Mouse (Mus musculus): ENCODE measurements around the gene Rims3. TPM values are rescaled to one million over a fixed set of nuclear protein-coding genes. Genes with fewer than 3 reads are reported as not detected.
A peak's percentile ranks its signal among the peaks of the same experiment; 100 is the strongest.

The Rims3 gene
- under 1 TPM; 0.47 to 0.52 TPM for total RNA-seq (2021)
- long read RNA-seq, experiment 1, result 0 reads
- long read RNA-seq, experiment 2, partial matches to known transcripts, result 0 of 1 reads
- long read RNA-seq, experiment 2, other reads (novel, unspliced or antisense), result 1 of 1 reads

DNA sequence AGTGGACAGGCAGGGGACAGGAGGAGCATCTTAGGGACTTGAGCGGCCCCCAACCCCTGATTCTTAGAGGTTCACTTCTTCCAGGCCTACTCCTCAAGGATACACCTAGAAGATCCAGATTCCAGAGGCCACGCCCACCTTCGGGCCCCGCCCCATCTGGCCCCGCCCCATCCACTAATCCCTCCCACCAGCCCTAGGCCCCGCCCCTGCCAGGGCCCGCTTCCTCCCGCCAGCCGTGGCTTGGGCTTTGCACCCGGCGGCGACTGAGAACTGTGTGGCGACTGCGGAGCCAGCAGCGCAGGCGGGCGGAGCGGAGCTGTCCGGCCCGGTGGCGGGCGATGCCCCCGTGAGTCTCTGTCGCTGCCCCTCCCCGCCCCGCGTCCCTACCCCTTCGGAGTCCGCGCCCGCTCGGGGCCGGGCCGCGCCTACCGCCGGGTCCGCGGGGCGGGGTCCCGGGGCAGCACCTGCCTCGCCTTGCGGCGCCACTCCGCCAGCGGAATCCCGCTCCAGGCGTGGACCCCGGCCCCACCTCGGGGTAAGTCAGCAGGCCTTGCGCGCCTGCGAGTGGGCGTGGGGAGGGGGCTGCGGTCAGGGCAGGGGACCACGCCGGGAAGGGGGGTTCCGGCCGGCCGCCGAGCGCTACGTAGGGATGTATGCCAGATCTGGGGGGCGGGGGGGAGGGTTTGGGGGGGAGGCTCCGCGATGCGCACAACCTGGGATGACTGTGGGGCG lies at the start of gene Rims3:
Rims3 (plus strand) TSS at position 229 of the 732 bp plus-strand sequence.
- peak; percentile 31 to 40 for DNase-seq (ENCODE audit: low spot score in 2 of 2)

GRCm38 (mm10) chr4:120805816-120806215 lies 48.8 kb upstream of the Rims3 start:
- no peak for DNase-seq (ENCODE audit: low spot score in 2 of 2)

DNA sequence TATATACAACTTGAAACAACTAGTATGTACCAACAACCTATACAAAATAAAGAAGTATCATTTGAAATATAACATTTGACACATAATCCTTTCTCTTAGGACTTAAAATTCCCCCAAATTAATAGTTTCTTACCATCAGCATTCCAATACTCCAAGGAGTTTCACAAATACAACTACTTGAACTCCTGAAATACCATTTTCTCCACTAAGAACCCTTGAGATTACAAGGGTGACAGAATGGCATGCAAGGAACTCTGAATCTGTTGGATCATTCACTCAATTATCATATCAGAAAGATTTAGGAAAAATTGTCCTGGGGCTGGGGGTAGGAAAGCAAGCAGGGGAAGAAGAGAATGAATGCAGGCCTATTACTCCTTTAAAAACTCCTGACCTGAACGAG lies 40.9 kb upstream of the Rims3 start:
- DNase-seq (ENCODE audit: low spot score in 2 of 2), result no peak

DNA sequence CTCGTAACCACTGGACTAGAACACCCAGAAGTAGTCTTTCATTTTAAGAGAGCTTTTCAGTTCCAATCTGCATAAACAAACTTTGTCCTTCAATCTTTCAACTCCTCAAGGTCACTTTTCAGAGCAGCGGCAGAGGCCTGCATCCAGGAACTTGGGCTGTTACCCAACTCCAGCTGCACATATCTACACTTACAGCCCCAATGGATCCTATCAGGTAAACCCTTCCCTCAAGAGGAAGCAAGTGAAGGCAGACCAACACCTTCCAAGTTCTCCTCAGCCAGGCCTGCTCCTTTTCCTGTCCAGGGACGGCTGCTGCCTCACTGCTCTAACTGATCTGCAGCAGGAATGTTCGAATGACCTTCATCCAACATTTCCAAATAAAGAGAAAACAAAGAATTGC lies 40.4 kb upstream of the Rims3 start:
- no peak for DNase-seq (ENCODE audit: low spot score in 2 of 2)

- DNase-seq (ENCODE audit: low spot score in 2 of 2), result no peak
Measured at GRCm38 (mm10) chr4:120815163-120815562, 39.5 kb upstream of the Rims3 start.

DNA sequence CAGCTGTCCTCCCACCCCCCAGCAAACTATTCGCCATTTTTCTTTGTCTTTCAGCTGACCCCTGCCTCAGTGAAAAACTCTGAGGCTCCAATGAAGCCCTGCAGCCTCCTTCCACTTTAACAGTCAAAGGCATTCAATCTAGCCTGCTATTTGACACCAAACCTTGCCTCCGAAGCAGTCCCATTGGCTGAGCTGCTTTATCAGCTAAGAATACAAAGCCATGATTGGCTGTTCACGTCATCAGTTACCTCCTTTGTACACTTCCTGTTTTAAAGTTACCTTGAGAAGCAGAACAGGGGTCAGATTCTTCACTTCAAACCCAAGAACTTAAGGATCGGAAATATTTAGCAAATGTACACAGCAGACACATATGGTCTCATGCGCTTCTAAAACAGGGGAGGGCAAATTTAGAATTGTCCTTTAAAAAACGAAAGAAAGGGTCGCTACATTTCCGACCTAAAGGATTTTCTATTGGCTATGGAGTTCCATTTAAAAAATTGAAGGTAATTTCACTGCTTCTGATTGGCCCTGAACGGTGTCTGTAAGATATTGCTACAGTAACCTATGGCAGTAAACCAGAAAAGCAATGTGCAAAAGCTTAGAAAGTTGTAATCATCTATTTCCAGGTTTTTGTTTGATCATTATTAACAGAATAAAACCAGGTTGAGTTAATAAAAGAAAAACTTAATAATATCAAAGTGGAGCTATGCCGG lies 38.8 kb upstream of the Rims3 start:
- DNase-seq (ENCODE audit: low spot score in 2 of 2), result peak; percentile 18 to 69

DNA sequence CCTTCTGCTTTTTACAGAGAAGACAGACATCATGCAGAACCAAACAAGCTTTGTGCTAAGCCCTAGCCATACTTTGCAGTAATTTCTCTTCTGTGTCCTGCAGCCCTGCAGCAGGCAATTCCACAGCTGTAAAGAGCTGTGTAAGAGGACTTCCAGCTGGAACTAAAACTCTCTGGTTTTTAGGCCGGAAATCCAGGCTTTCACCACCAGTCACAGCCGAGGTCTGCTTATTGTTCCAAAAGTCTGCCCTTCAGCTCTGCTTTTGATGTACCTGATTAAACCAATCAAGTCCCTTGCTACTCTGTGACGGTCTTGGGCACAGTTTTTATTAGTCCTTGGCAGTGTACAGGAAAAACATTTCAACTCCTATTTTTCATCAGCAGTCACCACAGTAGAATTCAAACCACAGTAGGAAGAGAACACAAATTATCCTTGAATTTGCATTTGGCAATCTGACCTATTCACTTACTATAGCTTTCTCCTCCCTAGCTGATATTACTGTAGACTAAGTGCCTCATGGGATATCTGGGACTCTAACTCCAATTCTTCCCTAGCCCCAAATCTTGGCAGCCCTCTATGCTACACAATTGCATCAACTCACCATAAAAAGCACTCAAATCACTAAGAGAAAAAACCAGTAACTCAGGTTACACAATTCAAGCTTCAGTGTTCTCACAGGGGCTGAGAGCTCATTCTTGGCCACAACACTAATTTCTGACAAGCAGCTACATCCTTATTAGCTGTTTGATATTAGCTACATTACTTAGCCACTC lies 37.4 kb upstream of the Rims3 start:
- DNase-seq (ENCODE audit: low spot score in 2 of 2), result no peak

- no peak for DNase-seq (ENCODE audit: low spot score in 2 of 2)
Measured at GRCm38 (mm10) chr4:120817951-120818350, 36.7 kb upstream of the Rims3 start.

- no peak for DNase-seq (ENCODE audit: low spot score in 2 of 2)
Measured at GRCm38 (mm10) chr4:120819296-120819695, 35.3 kb upstream of the Rims3 start.

- no peak for DNase-seq (ENCODE audit: low spot score in 2 of 2)
Measured at GRCm38 (mm10) chr4:120819871-120820270, 34.7 kb upstream of the Rims3 start.

- no peak for DNase-seq (ENCODE audit: low spot score in 2 of 2)
Measured at GRCm38 (mm10) chr4:120822191-120822911, 32.3 kb upstream of the Rims3 start.

DNA sequence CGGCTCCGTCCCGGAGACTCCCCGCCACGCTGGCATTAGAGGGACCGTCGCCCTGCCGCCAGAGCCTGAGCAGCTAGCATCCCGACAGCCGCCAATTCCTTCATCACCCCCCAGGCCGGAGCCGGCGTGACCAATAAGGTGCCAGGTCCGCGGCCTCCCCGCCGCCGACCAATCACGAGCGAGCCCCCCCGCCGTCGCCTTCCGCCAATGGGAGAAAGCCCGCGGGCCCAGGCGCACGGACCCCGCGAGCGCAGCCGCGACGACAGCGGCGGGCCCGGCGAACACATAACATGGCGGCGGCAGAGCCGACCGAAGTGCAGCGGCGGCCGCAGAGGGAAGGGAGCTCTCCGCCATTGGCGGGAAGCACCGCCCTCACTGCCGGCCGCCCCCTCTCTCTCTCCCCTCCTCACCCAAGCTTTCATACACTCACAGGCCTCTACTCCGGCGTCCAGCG lies 29.5 kb upstream of the Rims3 start:
- DNase-seq (ENCODE audit: low spot score in 2 of 2), result peak; percentile 97 to 98

GRCm38 (mm10) chr4:120825577-120826326 lies 28.9 kb upstream of the Rims3 start:
- DNase-seq (ENCODE audit: low spot score in 2 of 2), result peak; percentile 97 to 99

GRCm38 (mm10) chr4:120826418-120826817 lies 28.2 kb upstream of the Rims3 start:
- DNase-seq (ENCODE audit: low spot score in 2 of 2), result no peak

DNA sequence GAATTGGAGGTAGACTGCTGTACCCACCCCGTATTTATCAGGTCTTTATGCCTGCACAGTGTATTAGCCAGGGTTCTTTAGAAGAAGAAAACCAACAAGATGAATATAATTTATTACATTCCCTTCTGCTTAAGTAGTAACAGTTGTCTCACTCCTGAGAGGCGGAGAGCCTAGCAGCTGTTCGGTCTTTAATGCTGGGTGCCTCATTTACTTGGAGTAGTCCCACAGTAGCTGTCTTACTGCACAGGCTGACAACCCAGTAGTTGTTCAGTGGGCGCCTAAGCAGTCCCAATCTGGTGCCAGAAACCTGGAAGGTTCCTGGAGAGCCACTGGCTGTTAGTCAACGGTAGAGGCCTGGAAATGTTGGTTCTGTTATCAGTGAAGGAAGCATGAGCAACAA lies 23.8 kb upstream of the Rims3 start:
- DNase-seq (ENCODE audit: low spot score in 2 of 2), result no peak

- no peak for DNase-seq (ENCODE audit: low spot score in 2 of 2)
Measured at GRCm38 (mm10) chr4:120831472-120831871, 23.1 kb upstream of the Rims3 start, which contains the start of gene Nfyc. Nfyc (minus strand) TSS chr4:120831572.

GRCm38 (mm10) chr4:120841342-120841741 lies 13.3 kb upstream of the Rims3 start:
- no peak for DNase-seq (ENCODE audit: low spot score in 2 of 2)

DNA sequence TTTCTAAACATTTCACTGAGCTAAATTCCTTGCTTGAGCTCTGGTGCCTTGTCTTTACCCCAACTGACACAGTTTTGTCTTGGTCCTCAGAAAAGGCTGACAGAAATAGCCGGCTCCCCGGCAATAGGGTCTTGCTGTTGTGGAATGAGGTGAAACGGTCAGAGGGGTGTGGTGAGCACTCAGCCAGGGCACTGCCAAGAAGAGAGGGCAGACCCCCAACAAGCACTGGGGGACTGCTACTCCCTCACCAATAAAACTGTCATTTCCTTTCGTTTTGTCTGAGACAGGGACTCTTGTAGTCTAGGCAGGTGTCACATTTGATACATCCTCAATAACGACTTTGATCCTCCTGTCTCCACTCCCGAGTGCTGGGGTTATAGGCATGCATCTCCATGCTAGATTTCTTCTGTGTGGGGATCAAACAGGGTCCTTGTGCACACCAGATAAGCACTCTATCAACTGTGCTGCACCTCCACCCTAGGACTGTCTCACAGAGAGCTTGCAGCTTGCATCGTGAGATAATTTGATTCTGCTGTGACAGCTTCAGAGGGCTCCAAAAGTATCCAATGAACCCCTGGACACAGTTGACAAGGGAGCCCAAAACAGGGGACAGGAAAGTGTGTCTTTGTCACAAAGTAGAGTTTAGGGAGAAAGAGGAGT lies 10.1 kb upstream of the Rims3 start:
- no peak for DNase-seq (ENCODE audit: low spot score in 2 of 2)

DNA sequence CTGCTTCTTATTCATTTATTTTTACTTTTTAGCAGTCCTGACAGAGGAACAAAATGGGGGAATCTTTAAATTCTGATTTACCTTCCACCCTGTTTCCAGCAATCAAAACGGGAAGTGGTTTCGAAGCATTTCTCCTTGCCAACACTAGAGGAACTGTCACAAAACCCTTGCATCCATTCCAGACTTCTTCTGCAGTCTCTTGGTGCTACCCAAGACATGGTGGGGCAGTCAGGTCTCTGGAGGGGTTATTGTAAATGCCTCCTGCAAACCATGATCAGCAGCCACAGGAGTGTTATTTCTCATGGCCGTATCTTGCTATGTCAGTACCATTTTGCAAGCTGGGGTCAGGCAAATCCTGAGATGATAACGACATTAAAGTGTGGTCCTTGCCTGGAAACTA lies 9.5 kb upstream of the Rims3 start:
- DNase-seq (ENCODE audit: low spot score in 2 of 2), result no peak

DNA sequence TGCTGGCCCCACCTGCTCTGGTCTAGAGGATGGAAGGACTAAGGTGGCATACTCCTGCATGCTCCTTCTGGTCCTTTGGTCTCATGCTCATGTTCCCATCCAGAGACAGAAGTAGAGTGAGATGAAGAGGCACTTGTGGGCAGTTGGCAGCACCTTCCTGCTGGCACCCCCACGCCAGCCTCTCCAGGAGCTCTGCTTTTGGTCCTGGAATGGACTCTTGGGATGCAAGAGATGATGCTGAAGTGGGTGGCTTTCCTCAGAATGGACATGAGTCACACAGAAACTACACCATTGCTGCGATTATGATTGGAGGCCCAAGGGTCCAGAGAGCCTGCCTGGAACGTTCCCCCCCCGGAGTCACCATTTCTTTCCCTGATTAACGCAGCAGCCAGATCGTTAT lies 5.7 kb upstream of the Rims3 start:
- DNase-seq (ENCODE audit: low spot score in 2 of 2), result no peak
